Mouse (Mus musculus) forebrain, embryonic 11.5 days (tissue): ENCODE data around the gene Letm1. TPM values are rescaled to one million over a fixed set of nuclear protein-coding genes. Genes with fewer than 3 reads are reported as not detected.
A peak's percentile ranks its signal among the peaks of the same experiment; 100 is the strongest.

Experiments used
- ATAC-seq: fragments of 200-750 bp; cut with Nextera tagmentation; replicated peaks from 2 replicates; pipeline ENCODE4 v1.8.0; 2017; ENCODE audit warnings: moderate TSS enrichment; ENCODE audit not compliant: low FRiP score
- DNase-seq: peaks from one replicate; pipeline ENCODE4 v3.0.0-alpha.2; 2017; ENCODE audit warnings: low spot score
- H3K27ac ChIP-seq: fragments of 300-500 bp; sonication (generic); 2 replicates; pipeline ENCODE4 v1.5.1; 2014; ENCODE audit warnings: low read depth, low read length
- H3K27me3 ChIP-seq: fragments of 300-500 bp; sonication (generic); 2 replicates; pipeline ENCODE4 v1.6.1; 2014; ENCODE audit warnings: mild to moderate bottlenecking, low read length, mixed read lengths; ENCODE audit not compliant: control insufficient read depth, insufficient read depth
- H3K36me3 ChIP-seq: fragments of 300-500 bp; sonication (generic); 2 replicates; pipeline ENCODE4 v1.6.1; 2014; ENCODE audit warnings: mild to moderate bottlenecking, low read length, moderate library complexity, mixed read lengths; ENCODE audit not compliant: control insufficient read depth, insufficient read depth
- H3K4me1 ChIP-seq: fragments of 300-500 bp; sonication (generic); replicated peaks from 2 replicates; pipeline ENCODE4 v1.6.1; 2014; ENCODE audit warnings: low read length, mixed read lengths; ENCODE audit not compliant: control insufficient read depth, insufficient read depth
- H3K4me2 ChIP-seq: fragments of 300-500 bp; sonication (generic); 2 replicates; pipeline ENCODE4 v1.6.1; 2014; ENCODE audit warnings: low read depth, mild to moderate bottlenecking, low read length, moderate library complexity, mixed read lengths; ENCODE audit not compliant: severe bottlenecking
- H3K4me3 ChIP-seq: fragments of 300-500 bp; sonication (generic); 2 replicates; pipeline ENCODE4 v1.5.1; 2014; ENCODE audit warnings: low read depth, low read length
- H3K9ac ChIP-seq: fragments of 300-500 bp; sonication (generic); 2 replicates; pipeline ENCODE4 v1.6.1; 2014; ENCODE audit warnings: low read length
- H3K9me3 ChIP-seq: fragments of 300-500 bp; sonication (generic); 2 replicates; pipeline ENCODE4 v1.6.1; 2016; ENCODE audit warnings: low read length, mixed read lengths; ENCODE audit not compliant: control insufficient read depth
- WGBS: fragments of 180-500 bp; shearing (Covaris S2); extraction: QIAGEN DNeasy Blood & Tissue Kit; methylation state at CpG from one replicate; pipeline ENCODE4 v1.1.7; 2014; 5-methylcytosine and 5-hydroxymethylcytosine counted together
- polyA plus RNA-seq: library from polyadenylated mRNA; unstranded; fragments of >200 nt; fragmentation: Nextera tagmentation; extraction: Ambion mirVana; gene quantifications from 2 replicates; pipeline ENCODE4 v1.2.1, GENCODE M21; 2014

Gene Letm1
- polyA plus RNA-seq, 1 experiment from 2014 or later, result 63.9 TPM

DNA sequence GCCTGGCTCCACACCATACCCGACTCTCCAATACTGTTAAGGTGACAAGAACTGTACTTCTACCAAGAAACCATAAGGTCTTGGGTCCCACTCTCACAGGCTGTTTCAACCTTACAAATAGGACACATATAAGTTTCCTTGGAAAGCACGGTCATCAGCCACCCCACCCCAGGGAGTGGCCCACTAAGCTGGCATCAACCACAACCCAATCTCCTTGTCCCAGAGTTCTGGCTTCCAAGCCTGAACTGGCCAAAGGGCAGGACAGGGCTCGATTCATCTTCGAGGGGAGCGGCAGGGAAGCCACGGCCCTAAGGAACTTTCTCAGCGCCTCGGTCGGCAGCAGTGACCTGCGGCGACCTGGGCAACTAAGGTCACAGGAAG lies 663 bp downstream of the Letm1 start:
- H3K4me3 ChIP-seq, result peak overlapping the region; percentile 83
- no peaks in the 10 kb centered on the region for H3K9me3 ChIP-seq
- ATAC-seq (peak; percentile 34; the same call in 1 of the 2 replicates), DNase-seq (no peak)
- H3K4me2 ChIP-seq, result peak overlapping the region; percentile 87
- 5% methylated on average over 11 of the region's 11 CpGs for WGBS
- peak overlapping the region; percentile 76 for H3K27ac ChIP-seq
- no peaks in the 10 kb centered on the region for H3K27me3 ChIP-seq
- peaks cover 8% of the 10 kb centered on the region for H3K4me1 ChIP-seq
- H3K36me3 ChIP-seq, result no peaks in the 10 kb centered on the region; the same call in 1 of the 2 replicates
- H3K9ac ChIP-seq, result peak overlapping the region; percentile 91

DNA sequence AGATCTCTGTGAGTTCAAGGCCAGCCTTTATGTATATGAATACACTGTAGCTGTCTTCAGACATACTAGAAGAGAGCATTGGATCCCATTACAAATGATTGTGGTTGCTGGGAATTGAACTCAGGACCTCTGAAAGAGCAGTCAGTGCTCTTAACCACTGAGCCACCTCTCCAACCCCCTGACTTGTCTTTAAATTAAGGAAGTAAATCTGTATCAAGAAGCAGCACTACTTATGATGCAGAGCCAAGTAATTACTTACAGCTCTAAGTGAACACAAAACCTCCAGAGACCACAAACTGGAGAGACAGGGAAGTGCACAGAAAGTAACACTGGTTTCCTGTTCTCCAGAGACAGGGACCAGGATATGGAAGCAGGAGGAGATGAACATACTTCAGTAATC lies 5.4 kb downstream of the Letm1 start:
- no peaks in the 10 kb centered on the region; the same call in 1 of the 2 replicates for H3K36me3 ChIP-seq
- no peak for DNase-seq

GRCm38 (mm10) chr5:33743481-33743880 lies 39.1 kb downstream of the Letm1 start:
- Histone ChIP-seq H3K4me1 (no peaks in the 10 kb centered on the region), H3K27me3 (no peaks in the 10 kb centered on the region), H3K4me2 (no peak overlapping the region), H3K27ac (no peak overlapping the region), H3K4me3 (no peak overlapping the region), H3K36me3 (peaks cover 2% of the 10 kb centered on the region; the same call in 1 of the 2 replicates), H3K9ac (no peak overlapping the region), H3K9me3 (no peaks in the 10 kb centered on the region)
- DNase-seq (no peak), ATAC-seq (no peak)
- 92% methylated on average over 8 of the region's 8 CpGs for WGBS

More for the DNA sequence above, 5.4 kb downstream of the Letm1 start:
- Histone ChIP-seq H3K27me3 (no peaks in the 10 kb centered on the region), H3K9me3 (no peaks in the 10 kb centered on the region), H3K9ac (no peak overlapping the region), H3K4me3 (no peak overlapping the region), H3K4me2 (no peak overlapping the region), H3K27ac (no peak overlapping the region), H3K4me1 (peaks cover 5% of the 10 kb centered on the region)
- no peak for ATAC-seq

DNA sequence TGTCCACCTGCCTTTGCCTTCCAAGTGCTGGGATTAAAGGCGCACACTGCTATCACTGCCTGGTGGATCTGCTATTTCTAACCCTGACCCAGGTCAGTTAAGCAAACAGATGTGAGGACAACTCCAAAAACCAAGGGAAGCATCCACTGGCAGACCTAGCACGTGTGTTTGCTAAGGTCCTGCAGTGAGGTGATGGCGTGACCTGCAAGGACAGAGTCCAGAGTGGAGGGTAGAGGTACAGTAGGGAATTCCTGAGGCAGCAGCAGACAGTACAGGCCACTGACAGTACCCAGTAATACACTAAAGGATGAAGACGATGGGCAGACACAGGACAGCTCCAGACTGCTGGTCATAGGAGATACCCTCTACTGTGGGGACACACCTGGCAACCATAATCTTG lies 42.1 kb downstream of the Letm1 start:
- H3K36me3 ChIP-seq, result no peaks in the 10 kb centered on the region; the same call in 1 of the 2 replicates
- no peak overlapping the region for H3K4me2 ChIP-seq

GRCm38 (mm10) chr5:33738341-33738740 lies 44.3 kb downstream of the Letm1 start:
- Histone ChIP-seq H3K9ac (no peak overlapping the region), H3K4me3 (no peak overlapping the region), H3K4me2 (no peak overlapping the region), H3K36me3 (peaks cover 7% of the 10 kb centered on the region), H3K27ac (no peak overlapping the region), H3K27me3 (no peaks in the 10 kb centered on the region), H3K4me1 (no peaks in the 10 kb centered on the region), H3K9me3 (no peaks in the 10 kb centered on the region)
- ATAC-seq, result no peak
- DNase-seq, result no peak

More for the DNA sequence above, 42.1 kb downstream of the Letm1 start:
- Histone ChIP-seq H3K4me1 (no peaks in the 10 kb centered on the region), H3K27ac (no peak overlapping the region), H3K9me3 (no peaks in the 10 kb centered on the region), H3K4me3 (no peak overlapping the region), H3K9ac (no peak overlapping the region), H3K27me3 (no peaks in the 10 kb centered on the region)
- no peak for DNase-seq
- 92% methylated on average over 4 of the region's 4 CpGs for WGBS
- no peak for ATAC-seq

- Histone ChIP-seq H3K4me2 (no peak overlapping the region), H3K4me1 (no peaks in the 10 kb centered on the region), H3K9me3 (no peaks in the 10 kb centered on the region), H3K4me3 (no peak overlapping the region), H3K36me3 (peaks cover 7% of the 10 kb centered on the region), H3K27me3 (no peaks in the 10 kb centered on the region), H3K9ac (no peak overlapping the region), H3K27ac (no peak overlapping the region)
- ATAC-seq (peak; percentile 51), DNase-seq (peak; percentile 87)
- WGBS, result 21% methylated on average over 7 of the region's 7 CpGs
Observed at GRCm38 (mm10) chr5:33737903-33738321, 44.7 kb downstream of the Letm1 start.

DNA sequence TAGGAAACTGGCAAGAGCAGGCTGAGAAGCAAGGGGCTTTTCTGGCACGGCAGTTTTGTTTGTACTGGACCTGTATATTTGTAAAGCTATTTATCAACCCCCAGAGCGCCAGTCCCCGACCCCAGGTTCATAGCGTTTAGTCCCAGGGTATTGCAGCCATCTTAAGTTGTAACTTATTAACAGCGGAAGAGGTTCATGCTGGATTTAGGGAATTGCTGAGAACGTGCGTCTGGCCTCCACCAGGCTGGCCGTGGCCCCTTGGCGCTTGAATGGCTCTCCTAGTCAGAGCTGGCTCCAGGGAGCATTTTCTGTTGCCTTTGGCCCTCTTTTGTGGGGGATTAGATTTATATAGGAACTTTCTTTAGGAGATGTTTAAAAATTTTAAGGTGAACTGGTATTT lies 46.4 kb downstream of the Letm1 start:
- Histone ChIP-seq H3K9ac (no peak overlapping the region), H3K4me3 (no peak overlapping the region), H3K27ac (no peak overlapping the region), H3K4me1 (no peaks in the 10 kb centered on the region), H3K9me3 (no peaks in the 10 kb centered on the region), H3K27me3 (no peaks in the 10 kb centered on the region), H3K4me2 (no peak overlapping the region), H3K36me3 (peaks cover 7% of the 10 kb centered on the region)
- no peak for ATAC-seq
- WGBS, result 88% methylated on average over 9 of the region's 9 CpGs
- no peak for DNase-seq

GRCm38 (mm10) chr5:33735412-33736092 lies 47.1 kb downstream of the Letm1 start:
- H3K4me1 ChIP-seq, result no peaks in the 10 kb centered on the region
- H3K27ac ChIP-seq, result no peak overlapping the region
- H3K9ac ChIP-seq, result no peak overlapping the region
- H3K4me2 ChIP-seq, result no peak overlapping the region
- 92% methylated on average over 16 of the region's 16 CpGs for WGBS
- no peak overlapping the region for H3K4me3 ChIP-seq
- no peaks in the 10 kb centered on the region for H3K27me3 ChIP-seq
- no peaks in the 10 kb centered on the region for H3K9me3 ChIP-seq
- DNase-seq, result no peak
- ATAC-seq, result no peak
- peaks cover 7% of the 10 kb centered on the region for H3K36me3 ChIP-seq

DNA sequence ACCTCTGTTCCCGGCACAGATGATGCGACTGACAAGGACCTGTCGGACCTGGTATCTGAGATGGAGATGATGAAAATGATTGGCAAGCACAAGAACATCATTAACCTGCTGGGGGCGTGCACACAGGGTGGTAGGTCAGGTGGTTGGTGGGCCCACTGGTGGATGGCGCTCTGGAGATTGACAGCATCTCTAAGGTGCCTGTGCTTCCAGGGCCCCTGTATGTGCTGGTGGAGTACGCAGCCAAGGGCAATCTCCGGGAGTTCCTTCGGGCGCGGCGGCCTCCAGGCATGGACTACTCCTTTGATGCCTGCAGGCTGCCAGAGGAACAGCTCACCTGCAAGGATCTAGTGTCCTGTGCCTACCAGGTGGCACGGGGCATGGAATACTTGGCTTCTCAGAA lies 48.8 kb downstream of the Letm1 start:
- Histone ChIP-seq H3K4me3 (no peak overlapping the region), H3K4me1 (no peaks in the 10 kb centered on the region), H3K9me3 (no peaks in the 10 kb centered on the region), H3K9ac (no peak overlapping the region), H3K27ac (no peak overlapping the region), H3K27me3 (no peaks in the 10 kb centered on the region), H3K36me3 (peaks cover 11% of the 10 kb centered on the region), H3K4me2 (no peak overlapping the region)
- WGBS, result 94% methylated on average over 12 of the region's 12 CpGs
- no peak for DNase-seq
- no peak for ATAC-seq
